Mouse (Mus musculus) cerebellum, adult 2 months (tissue): ENCODE measurements around the gene Cdc14a.

ENCODE experiments used
- CTCF ChIP-seq: fragments of 200-500 bp; IDR thresholded peaks from 2 replicates; pipeline ENCODE4 v1.5.1; 2011; ENCODE audit warnings: low read depth, mild to moderate bottlenecking, control low read depth, low read length, moderate library complexity, borderline replicate concordance; ENCODE audit not compliant: insufficient read depth
- POLR2A ChIP-seq: fragments of 200-500 bp; IDR thresholded peaks from 2 replicates; pipeline ENCODE4 v1.6.1; 2011; ENCODE audit warnings: low read length, control low read depth, borderline replicate concordance; ENCODE audit not compliant: insufficient read depth

GRCm38 (mm10) chr3:116461053-116461452 is 37.2 kb upstream of the Cdc14a start:
- no peak for TF ChIP-seq POLR2A
- TF ChIP-seq CTCF = no peak
